Mouse (Mus musculus): ENCODE data around the gene Sirt4. TPM values are rescaled to one million over a fixed set of nuclear protein-coding genes. Genes with fewer than 3 reads are reported as not detected.

Sirt4 gene
- total RNA-seq, 1 experiment from 2014 or later: 3.6 TPM

GRCm38 (mm10) chr5:115437945-115438315, 46.6 kb downstream of the Sirt4 start:
- no peak for ATAC-seq (replicated peaks; ENCODE audit: low read depth, poor library complexity, severe bottlenecking)

DNA sequence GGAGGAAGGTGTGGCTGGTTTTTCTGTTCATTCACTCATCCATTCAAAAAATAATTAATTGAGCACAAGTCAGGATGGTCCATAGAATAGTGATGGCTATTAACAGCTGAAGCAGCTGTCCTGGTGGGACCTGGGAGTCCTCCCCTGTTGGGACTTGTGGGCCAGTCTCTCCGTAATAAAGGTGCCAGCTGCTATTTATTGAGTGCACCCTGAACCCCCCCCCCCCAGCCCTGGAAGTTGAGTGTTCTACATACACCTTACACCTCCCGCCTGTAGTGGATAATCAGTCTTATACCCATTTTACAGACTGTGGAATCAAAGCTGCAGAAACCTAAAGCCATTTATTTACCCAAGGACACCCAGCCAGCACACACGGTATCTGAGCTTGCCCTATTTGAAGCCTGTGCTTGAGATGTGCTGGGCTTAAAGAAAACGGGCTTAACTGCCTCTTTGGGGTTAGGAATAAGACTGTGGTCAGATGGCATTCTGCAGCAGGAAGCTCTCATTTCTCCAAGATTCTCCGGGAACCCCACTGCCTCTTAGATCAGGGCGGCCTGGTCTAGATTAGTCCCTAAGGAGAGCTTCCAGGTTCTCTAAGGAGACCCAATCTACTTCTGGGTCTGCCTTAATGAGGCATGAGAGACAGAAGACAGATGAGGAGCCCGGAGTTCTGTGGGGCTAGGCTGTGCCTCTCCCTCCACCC, 47.1 kb downstream of the Sirt4 start:
- ATAC-seq (replicated peaks; ENCODE audit: low read depth, poor library complexity, severe bottlenecking): no peak

DNA sequence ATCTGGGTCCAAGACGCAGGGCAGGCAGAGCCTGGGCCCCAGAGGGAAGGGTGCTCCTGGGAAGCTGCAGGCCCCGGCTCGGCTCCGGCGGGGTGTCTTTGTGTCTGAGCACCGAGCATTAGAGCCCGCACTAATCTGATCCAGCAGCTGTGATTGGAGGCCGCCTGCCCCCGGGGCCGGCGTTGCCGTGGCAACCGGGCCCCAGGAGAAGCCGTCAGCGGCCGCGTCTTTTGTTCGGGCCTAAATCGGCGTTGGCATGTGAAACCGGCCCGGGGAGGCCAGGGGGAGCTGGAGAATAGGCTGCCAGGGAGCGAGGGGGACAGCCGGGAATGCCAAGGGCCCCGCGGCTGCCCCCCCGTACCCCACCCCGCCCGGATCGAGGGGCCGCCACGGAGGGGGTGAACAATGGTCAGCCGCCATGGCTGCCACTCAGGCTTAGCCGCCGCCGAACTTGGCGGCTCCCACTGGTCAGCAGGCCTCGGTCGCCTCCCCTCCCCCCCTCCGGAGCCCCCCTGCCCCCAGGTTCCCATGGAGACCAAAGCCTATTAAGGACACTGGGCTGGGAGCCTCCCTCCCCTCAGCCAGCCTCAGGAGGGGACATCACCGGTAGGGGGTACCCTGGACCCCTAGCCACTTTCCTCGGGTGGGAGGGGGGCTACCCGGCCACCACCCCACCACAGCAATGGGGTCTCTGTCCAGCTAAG, 48.0 kb downstream of the Sirt4 start:
- ATAC-seq (replicated peaks; ENCODE audit: low read depth, poor library complexity, severe bottlenecking): peak; percentile 28; the same call in 1 of the 2 replicates

DNA sequence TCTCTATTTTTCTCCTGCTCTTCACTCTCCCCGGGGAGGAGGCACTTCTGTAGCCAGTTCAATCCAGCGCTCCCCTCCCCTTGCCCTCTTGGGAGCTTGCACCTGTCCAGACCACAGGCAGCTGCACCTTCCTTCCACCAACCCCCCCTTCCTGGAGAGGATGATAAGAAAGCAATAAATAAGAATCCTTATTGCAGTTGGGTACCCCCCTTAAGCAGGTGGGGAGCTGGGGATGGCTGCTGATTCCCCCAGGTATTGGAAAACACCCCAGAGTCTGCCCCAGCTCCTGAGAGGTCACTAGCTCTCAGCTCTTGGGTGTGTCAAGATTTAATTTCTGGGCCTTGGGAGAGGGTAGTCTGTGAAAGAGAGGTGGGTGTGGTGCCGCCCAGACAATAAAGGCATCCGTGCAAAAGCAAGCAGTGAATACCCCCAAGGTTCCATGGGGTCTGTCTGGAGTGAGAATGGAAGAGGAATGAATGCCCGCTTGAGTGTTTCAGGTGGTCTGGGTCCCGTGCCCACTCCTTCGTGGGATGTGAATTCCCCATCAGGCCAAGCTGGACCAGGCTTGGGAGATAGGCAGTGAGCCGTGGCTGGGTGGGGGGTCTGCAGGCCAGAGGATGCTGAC, 48.7 kb downstream of the Sirt4 start:
- ATAC-seq (replicated peaks; ENCODE audit: low read depth, poor library complexity, severe bottlenecking): no peak

DNA sequence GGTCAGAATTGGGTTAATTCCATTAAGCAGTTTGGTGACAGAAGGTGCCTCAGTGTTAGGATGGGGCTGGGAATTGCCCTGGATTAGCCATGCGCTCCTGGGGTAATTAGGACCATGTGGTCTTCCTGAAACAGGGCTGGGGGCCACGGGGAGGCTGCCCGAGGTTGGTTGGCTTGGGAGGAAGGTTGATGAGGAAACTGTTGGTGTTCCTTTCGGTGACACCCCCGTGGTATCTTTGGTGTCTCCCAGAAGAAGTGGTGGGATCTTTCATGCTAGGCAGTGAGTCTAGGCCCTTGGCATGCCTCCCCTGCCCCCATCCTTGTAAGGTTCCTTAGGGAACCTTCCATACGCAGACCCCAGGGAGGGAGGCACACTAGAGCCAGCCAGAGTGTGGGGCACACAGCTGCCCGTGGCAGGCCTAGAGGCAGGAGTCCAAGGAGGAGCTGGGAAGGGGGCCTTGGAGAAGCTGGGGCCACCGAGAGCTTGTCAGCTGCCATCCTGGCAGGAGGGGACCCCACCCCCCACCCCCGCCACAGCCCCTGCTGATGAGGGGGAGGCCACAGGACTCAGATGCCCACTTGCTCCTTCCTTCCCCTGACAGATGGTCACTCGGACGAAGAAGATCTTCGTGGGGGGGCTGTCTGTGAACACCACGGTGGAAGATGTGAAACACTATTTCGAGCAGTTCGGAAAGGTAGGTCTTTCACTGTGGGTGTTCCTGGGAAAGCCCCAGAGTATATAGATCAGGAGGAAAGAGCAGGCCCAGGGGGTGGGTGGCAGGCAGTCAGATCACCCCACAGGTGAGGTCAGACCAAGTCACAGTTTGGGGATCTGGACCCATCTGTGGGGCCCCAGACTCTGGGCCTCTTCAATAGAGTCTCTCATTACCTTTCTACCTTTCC, 49.4 kb downstream of the Sirt4 start:
- ATAC-seq (replicated peaks; ENCODE audit: low read depth, poor library complexity, severe bottlenecking): no peak

GRCm38 (mm10) chr5:115434280-115434852, 50.2 kb downstream of the Sirt4 start:
- ATAC-seq (replicated peaks; ENCODE audit: low read depth, poor library complexity, severe bottlenecking): no peak

GRCm38 (mm10) chr5:115433191-115433590, 51.3 kb downstream of the Sirt4 start:
- ATAC-seq (replicated peaks; ENCODE audit: low read depth, poor library complexity, severe bottlenecking): no peak

DNA sequence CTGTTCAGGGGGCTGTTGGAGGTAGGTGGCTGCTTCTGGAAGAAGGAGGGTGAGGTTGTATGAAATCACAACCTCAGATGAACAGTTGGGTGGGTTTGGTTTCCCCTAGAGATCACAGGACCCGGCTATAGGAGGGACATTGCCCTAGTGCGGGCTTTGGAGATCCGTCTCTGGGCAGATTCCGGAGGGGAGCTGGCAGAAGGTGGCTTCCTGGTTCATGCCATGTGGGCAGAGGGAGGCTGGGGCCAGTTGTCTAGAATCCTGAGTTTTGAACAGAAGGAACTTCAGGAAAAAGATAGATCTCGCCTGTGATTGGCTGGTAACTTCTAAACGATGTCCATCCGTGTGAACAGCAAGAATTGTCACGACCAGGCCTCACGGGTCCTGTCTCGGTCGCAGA, 52.1 kb downstream of the Sirt4 start:
- ATAC-seq (replicated peaks; ENCODE audit: low read depth, poor library complexity, severe bottlenecking): no peak

GRCm38 (mm10) chr5:115431898-115432259, 52.6 kb downstream of the Sirt4 start:
- ATAC-seq (replicated peaks; ENCODE audit: low read depth, poor library complexity, severe bottlenecking): no peak

DNA sequence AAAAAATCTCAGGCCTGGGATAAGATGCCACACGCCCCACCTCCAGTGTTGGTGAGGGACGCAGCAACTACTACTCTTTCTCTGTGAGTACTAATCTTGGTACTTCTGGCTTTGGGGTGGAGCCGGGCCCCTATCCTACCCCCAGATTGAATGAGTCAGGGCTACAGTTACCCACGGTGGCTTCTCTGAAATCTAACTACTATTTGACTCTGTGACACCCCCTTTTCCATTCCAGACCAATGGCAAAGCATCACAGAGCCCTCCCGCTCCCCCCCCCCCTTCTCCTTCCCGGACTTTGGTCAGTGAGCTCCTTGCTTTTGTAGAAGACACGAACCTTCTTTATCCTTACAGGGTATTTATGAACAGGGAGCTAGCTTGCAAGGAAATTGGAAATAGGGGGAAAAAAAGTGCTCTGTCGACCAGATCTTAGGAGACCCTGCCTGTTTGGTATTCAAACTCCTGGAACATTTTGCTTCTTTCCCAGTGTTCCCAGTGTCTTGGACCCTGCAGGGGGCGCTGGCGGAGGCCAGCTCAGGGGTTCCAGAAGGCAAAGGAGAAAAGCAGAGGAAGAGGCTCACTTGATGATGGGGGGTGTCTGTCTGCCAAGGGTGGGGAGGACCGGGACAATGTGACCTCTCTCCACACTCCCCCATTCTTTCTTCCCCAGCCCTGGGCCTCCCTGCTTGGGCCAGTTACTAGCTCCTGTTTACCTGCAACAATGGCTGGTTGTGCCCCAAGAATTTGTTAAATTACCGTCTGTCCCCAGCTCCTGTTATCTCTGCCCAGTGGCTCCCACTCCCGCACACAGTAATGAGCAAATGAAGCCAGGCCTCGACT, 53.2 kb downstream of the Sirt4 start:
- ATAC-seq (replicated peaks; ENCODE audit: low read depth, poor library complexity, severe bottlenecking): no peak

- ATAC-seq (replicated peaks; ENCODE audit: low read depth, poor library complexity, severe bottlenecking): no peak
Measured at GRCm38 (mm10) chr5:115430187-115430960, 54.2 kb downstream of the Sirt4 start.

DNA sequence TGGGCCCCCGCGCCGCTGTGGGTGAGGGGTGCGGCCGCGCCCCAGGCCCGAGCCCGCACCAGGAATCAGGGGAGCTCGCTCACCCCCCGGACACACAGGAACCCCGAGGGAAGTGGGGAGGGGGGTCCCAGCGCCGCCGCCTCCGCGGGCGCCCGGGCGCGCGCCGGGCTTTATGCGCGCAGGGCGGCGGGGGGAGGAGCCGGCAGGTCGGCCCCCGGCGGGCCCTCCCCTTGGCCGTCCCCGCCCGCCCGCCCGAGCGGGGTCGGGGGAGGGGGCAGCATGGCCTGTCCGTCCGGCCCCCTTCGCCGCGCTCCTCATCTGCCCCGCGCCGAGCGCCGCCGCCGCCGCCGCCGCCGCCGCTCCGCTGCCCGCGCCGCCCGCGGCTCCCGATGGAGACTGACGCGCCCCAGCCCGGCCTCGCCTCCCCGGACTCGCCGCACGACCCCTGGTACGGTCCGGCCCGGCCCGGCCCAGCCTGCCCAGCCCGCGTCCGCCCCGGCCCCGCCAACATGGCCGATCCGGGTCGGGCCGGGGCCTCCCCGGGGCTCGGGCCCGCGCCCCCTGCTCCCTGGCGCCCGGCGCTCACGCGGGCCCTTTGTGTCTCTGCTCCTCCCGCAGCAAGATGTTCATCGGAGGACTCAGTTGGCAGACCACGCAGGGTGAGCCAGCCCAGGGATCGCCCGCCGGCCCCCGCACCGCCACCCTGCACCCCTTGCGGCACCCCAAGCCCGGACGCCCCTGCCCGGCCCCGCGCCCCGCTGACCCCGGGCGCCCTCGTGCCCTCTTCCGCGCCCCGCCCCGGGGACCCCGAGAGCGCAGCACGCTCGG, 55.0 kb downstream of the Sirt4 start, which contains the start of gene Msi1:
TSS of gene Msi1 (plus strand) at position 241 of the 828 bp plus-strand sequence.
- no peak for ATAC-seq (replicated peaks; ENCODE audit: low read depth, poor library complexity, severe bottlenecking)

DNA sequence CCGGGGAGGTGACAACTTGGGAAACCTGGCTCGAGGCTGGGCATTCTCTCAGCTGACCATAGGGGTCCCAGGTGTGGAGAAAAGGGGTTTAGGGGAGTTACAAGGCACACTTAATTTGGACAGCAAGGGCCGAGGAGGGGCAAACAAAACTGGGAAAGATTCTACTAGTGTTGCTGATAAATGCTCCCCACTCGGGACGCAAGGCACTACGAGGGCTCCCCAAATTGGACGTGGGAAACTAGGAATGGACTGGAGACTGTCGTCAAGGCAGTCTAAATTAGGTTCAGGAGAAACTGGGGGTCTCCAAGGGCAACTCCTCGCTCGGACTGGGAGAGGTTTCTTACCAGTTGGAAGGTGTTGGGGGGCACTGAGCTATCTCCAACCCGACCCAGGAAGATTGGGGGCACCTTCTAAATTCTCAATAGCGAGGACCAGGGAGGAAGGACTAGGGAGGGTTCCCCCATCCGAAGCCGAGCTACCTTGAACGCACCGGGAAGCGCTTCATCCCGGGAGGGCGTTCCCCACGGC, 55.6 kb downstream of the Sirt4 start:
- no peak for ATAC-seq (replicated peaks; ENCODE audit: low read depth, poor library complexity, severe bottlenecking)

All from common myeloid progenitor, adult 5-6 weeks (primary cell).